Comparison of ENCODE assay signal across 27 mouse cellular contexts in genomic region chr4:44183862-44184261, GRCm38 (mm10).
"Had no signal": no experiment of that assay in that cellular context is flagged by ENCODE, and none has a peak within 500 bp of the region (broad histone marks: within the 10 kb centered on the region; RNA-seq: fewer than 3 reads in every experiment).

No protein-coding gene starts in this region.

- DNase-seq: cerebellum, adult 2 months; cerebellum, adult 8-10 months; cerebellum, adult 9-10 months; cerebellum, adult 9-11 months; cerebellum, postnatal 10 days; cerebellum, postnatal 14 days; cerebellum, postnatal 25 days; cerebellum, postnatal 36 days; embryo, embryonic 11 days; forebrain, postnatal 0 days; gastrocnemius, adult 2 months; gastrocnemius, postnatal 10 days; gastrocnemius, postnatal 14 days; gastrocnemius, postnatal 25 days; gastrocnemius, postnatal 36 days; heart, adult 18-20 months had no signal

- H3K4me3 ChIP-seq: embryonic facial prominence, embryonic 10.5 days; embryonic facial prominence, embryonic 12.5 days; embryonic facial prominence, embryonic 13.5 days; embryonic facial prominence, embryonic 15.5 days; erythroblast, embryonic 14.5 days; forebrain, embryonic 10.5 days; forebrain, embryonic 12.5 days; forebrain, embryonic 13.5 days; forebrain, embryonic 15.5 days; gastrocnemius, adult 2 months had no signal

- H3K4me2 ChIP-seq: embryonic facial prominence, embryonic 12.5 days; embryonic facial prominence, embryonic 13.5 days; embryonic facial prominence, embryonic 15.5 days; forebrain, embryonic 12.5 days; forebrain, embryonic 13.5 days; forebrain, embryonic 15.5 days had no signal

- H3K36me3 ChIP-seq: embryonic facial prominence, embryonic 10.5 days; embryonic facial prominence, embryonic 12.5 days; embryonic facial prominence, embryonic 13.5 days; embryonic facial prominence, embryonic 15.5 days; forebrain, embryonic 10.5 days; forebrain, embryonic 12.5 days; forebrain, embryonic 15.5 days had no signal

- H3K9ac ChIP-seq: embryonic facial prominence, embryonic 12.5 days; embryonic facial prominence, embryonic 13.5 days; embryonic facial prominence, embryonic 15.5 days; forebrain, embryonic 12.5 days; forebrain, embryonic 13.5 days; forebrain, embryonic 15.5 days; forebrain, postnatal 0 days had no signal

- H3K9me3 ChIP-seq: embryonic facial prominence, embryonic 10.5 days; embryonic facial prominence, embryonic 12.5 days; embryonic facial prominence, embryonic 13.5 days; embryonic facial prominence, embryonic 15.5 days; forebrain, embryonic 10.5 days; forebrain, embryonic 12.5 days; forebrain, embryonic 13.5 days; forebrain, embryonic 15.5 days had no signal

- ATAC-seq: forebrain, embryonic 13.5 days; forebrain, embryonic 14.5 days; forebrain, embryonic 15.5 days; forebrain, embryonic 16.5 days; forebrain, postnatal 0 days had no signal

- H3K4me1 ChIP-seq: embryonic facial prominence, embryonic 12.5 days; embryonic facial prominence, embryonic 13.5 days; embryonic facial prominence, embryonic 15.5 days had no signal

- H3K27me3 ChIP-seq: embryonic facial prominence, embryonic 12.5 days; embryonic facial prominence, embryonic 13.5 days; embryonic facial prominence, embryonic 15.5 days; forebrain, embryonic 12.5 days; forebrain, embryonic 13.5 days; forebrain, embryonic 15.5 days had no signal

- H3K27ac ChIP-seq: embryonic facial prominence, embryonic 10.5 days; embryonic facial prominence, embryonic 12.5 days; embryonic facial prominence, embryonic 13.5 days; embryonic facial prominence, embryonic 15.5 days; forebrain, embryonic 10.5 days; forebrain, embryonic 12.5 days; forebrain, embryonic 13.5 days; forebrain, embryonic 15.5 days; gastrocnemius, adult 2 months had no signal
